Mouse (Mus musculus): Measurements from ENCODE around the gene Clec4b1.
"Not testable (repeated sequence)": the region's sequence is repeated elsewhere in the genome, so short reads cannot be mapped to it uniquely, and the experiment has no call there.

Gene Clec4b1

DNA sequence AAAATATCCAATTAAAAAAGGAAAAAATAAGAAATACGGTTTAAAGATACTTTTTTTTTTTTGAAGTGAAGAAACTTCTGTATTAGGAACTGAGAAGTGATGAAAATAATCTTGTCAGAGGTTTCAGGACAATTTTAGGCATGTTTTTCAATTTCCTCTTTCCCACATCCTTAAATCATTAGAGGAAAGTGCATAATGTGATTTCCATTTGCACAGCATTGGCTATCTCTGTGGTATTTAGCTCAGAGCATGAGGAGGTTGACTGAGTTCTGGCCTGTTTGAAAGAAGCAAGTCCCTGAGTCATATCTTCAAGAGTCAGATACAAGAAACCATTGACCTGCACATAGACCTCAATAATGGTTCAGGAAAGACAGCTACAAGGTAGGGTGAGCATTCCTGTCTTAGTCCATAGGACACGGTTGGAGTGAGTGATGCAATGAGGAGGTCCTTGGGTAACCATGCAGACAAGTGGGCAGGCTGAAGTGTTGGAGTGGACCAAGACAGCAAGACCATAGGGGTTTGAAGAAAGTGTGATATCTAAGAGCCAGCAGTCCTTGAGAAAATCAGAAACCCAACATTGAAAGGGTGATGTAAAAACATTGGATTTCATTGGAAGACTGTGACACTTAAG is at the start of gene Clec4b1:
TSS of gene Clec4b1 (plus strand) at position 221 of the 631 bp plus-strand sequence.
- DNase-seq (ENCODE audit: low read depth), result no peak

DNA sequence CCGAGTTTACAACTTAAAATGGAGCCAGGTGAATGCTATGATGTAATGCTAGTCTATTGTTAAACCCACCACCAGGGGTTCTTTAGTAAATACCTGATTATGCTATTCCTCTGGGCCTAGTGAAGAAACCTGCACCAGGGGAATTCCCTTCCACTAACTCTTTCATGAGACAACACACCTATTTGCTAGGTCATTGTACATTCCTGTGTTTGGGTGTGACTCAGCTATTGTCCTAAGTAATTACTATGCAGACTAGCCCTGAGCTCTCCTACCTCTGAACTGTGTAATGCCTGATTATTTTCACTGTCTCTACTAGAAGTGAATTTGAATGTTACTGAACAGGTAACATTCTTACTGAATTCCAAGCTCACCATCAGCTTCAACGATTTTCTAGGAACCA is 45.1 kb upstream of the Clec4b1 start:
- DNase-seq (ENCODE audit: low read depth), result not testable (repeated sequence)

DNA sequence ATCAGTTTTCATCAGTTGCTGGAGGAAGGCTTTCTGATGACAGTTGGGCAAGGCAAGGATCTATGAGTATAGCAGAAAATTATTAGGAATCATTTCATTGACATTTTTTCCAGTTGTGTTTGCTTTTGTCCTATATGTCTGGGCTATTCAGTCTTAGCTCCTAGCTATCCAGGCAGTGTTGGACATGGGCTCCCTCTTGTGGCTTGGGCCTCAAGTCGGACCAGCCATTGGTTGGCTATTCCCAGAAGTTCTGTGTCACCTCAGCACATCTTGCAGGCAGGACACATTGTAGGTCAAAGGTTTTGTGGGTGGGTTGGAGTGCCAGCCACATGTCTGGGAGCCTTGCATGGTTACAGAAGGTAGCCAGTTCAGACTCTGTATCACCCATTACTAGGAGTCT is 44.2 kb upstream of the Clec4b1 start:
- no peak for DNase-seq (ENCODE audit: low read depth)

DNA sequence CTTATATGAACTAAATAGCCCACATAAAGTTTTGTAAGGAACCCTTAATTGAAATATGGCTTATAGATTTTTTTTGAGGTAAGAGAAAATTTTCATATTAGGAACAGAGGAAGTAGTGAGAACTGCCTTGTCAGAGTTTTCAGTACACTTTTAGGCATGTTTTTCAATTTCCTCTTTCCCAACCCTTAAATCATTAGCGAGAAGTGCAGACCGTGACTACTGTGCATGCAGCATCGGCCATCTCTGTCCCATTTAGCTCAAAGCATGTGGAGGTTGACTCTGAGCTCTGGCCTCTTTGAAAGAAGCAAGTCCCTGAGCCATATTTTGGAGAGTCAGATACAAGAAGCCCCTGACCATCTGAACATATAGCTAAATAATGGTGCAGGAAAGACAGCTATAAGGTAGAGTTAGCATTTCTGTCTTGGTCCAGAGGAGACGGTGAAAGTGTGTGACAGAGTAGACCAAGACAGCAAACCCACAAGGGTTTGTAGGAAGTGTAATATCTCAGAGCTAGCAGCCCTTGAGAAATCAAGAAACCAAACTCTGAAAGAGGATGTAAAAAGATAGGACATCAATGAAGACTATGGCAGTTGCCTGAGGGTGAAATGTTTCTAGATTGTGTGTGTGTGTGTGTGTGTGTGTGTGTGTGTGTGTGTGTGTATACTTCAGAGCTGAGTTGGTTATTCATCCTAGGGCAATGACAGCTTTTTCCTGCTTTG is 45.5 kb downstream of the Clec4b1 start:
- DNase-seq (ENCODE audit: low read depth), result no peak

DNA sequence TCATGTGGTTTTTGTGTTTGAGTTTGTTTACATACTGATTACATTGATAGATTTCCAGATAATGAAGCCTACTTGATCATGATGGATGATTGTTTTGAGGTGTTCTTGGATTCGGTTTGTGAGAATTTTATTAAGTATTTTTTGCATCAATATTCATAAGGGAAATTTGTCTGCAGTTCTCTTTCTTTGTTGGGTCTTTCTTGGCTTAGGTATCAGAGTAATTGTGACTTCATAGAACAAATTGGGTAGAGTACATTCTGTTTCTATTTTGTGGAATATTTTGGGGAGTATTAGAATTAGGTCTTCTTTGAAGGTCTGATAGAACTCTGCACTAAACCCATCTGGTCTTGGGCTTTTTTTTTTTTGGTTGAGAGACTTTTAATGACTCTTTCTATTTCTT is 56.4 kb downstream of the Clec4b1 start, which contains the start of gene Clec4a2:
TSS of gene Clec4a2 (plus strand) at position 301 of the 400 bp plus-strand sequence.
- DNase-seq (ENCODE audit: low read depth), result not testable (repeated sequence)
